Mouse (Mus musculus): ENCODE results near the gene Ifrd2.
A peak's percentile ranks its signal among the peaks of the same experiment; 100 is the strongest.
"Not testable (repeated sequence)": the region's sequence is repeated elsewhere in the genome, so short reads cannot be mapped to it uniquely, and the experiment has no call there.

Ifrd2 gene

GRCm38 (mm10) chr9:107552690-107553393 lies 34.6 kb upstream of the Ifrd2 start:
- DNase-seq, result peak; percentile 94

GRCm38 (mm10) chr9:107553541-107554318 lies 33.7 kb upstream of the Ifrd2 start:
- DNase-seq, result peak; percentile 95

GRCm38 (mm10) chr9:107554319-107554825 lies 33.1 kb upstream of the Ifrd2 start:
- peak; percentile 100 for DNase-seq

- DNase-seq, result peak; percentile 99
Observed at GRCm38 (mm10) chr9:107555031-107555457, 32.4 kb upstream of the Ifrd2 start.

GRCm38 (mm10) chr9:107555701-107556100 lies 31.7 kb upstream of the Ifrd2 start:
- DNase-seq, result no peak

- no peak for DNase-seq
Observed at GRCm38 (mm10) chr9:107556346-107556745, 31.1 kb upstream of the Ifrd2 start.

- DNase-seq, result peak; percentile 100
Observed at GRCm38 (mm10) chr9:107563029-107563581, 24.3 kb upstream of the Ifrd2 start, which contains the start of gene Tusc2. Gene Tusc2, plus strand, starts transcription at chr9:107563255.

- not testable (repeated sequence) for DNase-seq
Observed at GRCm38 (mm10) chr9:107565556-107565955, 21.9 kb upstream of the Ifrd2 start.

- DNase-seq, result peak; percentile 98
Observed at GRCm38 (mm10) chr9:107566041-107566709, 21.3 kb upstream of the Ifrd2 start.

- DNase-seq, result peak; percentile 99
Observed at GRCm38 (mm10) chr9:107566855-107567254, 20.6 kb upstream of the Ifrd2 start.

- DNase-seq, result peak; percentile 98
Observed at GRCm38 (mm10) chr9:107567702-107568319, 19.6 kb upstream of the Ifrd2 start, which contains the start of gene Hyal2. Gene Hyal2, plus strand, starts transcription at chr9:107567945.

- peak; percentile 99 for DNase-seq
Observed at GRCm38 (mm10) chr9:107568331-107569261, 18.8 kb upstream of the Ifrd2 start.

- no peak for DNase-seq
Observed at GRCm38 (mm10) chr9:107569270-107569669, 18.2 kb upstream of the Ifrd2 start.

- DNase-seq, result peak; percentile 94
Observed at GRCm38 (mm10) chr9:107570016-107570415, 17.4 kb upstream of the Ifrd2 start.

- DNase-seq, result no peak
Observed at GRCm38 (mm10) chr9:107570845-107571244, 16.6 kb upstream of the Ifrd2 start.

GRCm38 (mm10) chr9:107571534-107572326 lies 15.7 kb upstream of the Ifrd2 start:
- peak; percentile 98 for DNase-seq

- peak; percentile 95 for DNase-seq
Observed at GRCm38 (mm10) chr9:107572327-107572662, 15.1 kb upstream of the Ifrd2 start.

GRCm38 (mm10) chr9:107573774-107574173 lies 13.7 kb upstream of the Ifrd2 start:
- DNase-seq, result not testable (repeated sequence)

GRCm38 (mm10) chr9:107575579-107576356 lies 11.7 kb upstream of the Ifrd2 start:
- DNase-seq, result no peak

Measured in heart, adult 11 months (tissue).